Mouse (Mus musculus) embryonic facial prominence, embryonic 12.5 days (tissue): ENCODE data around the gene Aass. TPM values are rescaled to one million over a fixed set of nuclear protein-coding genes. Genes with fewer than 3 reads are reported as not detected.
"Not testable (repeated sequence)": the region's sequence is repeated elsewhere in the genome, so short reads cannot be mapped to it uniquely, and the experiment has no call there.

Experiments used
- ATAC-seq: fragments of 200-750 bp; cut with Nextera tagmentation; 2 replicates; pipeline ENCODE4 v1.8.0; 2017; ENCODE audit not compliant: insufficient number of reproducible peaks, insufficient read depth, low FRiP score, low TSS enrichment
- H3K27ac ChIP-seq: fragments of 300-500 bp; sonication (generic); 2 replicates; pipeline ENCODE4 v1.5.1; 2016; ENCODE audit warnings: mild to moderate bottlenecking
- H3K27me3 ChIP-seq: fragments of 300-500 bp; sonication (generic); 2 replicates; pipeline ENCODE4 v1.6.1; 2016; ENCODE audit warnings: mild to moderate bottlenecking, moderate library complexity
- H3K36me3 ChIP-seq: fragments of 300-500 bp; sonication (generic); 2 replicates; pipeline ENCODE4 v1.6.1; 2016; ENCODE audit warnings: mild to moderate bottlenecking
- H3K4me1 ChIP-seq: fragments of 300-500 bp; sonication (generic); 2 replicates; pipeline ENCODE4 v1.6.1; 2016
- H3K4me2 ChIP-seq: fragments of 300-500 bp; sonication (generic); replicated peaks from 2 replicates; pipeline ENCODE4 v1.6.1; 2016; ENCODE audit warnings: mild to moderate bottlenecking, moderate library complexity
- H3K4me3 ChIP-seq: fragments of 300-500 bp; sonication (generic); 2 replicates; pipeline ENCODE4 v1.5.1; 2016; ENCODE audit warnings: mild to moderate bottlenecking
- H3K9ac ChIP-seq: fragments of 300-500 bp; sonication (generic); 2 replicates; pipeline ENCODE4 v1.6.1; 2016; ENCODE audit warnings: mild to moderate bottlenecking, moderate library complexity
- H3K9me3 ChIP-seq: fragments of 300-500 bp; sonication (generic); 2 replicates; pipeline ENCODE4 v1.6.1; 2016; ENCODE audit warnings: mild to moderate bottlenecking, moderate library complexity
- WGBS: fragments of 180-500 bp; shearing (Covaris S2); methylation state at CpG from one replicate; pipeline ENCODE4 v1.1.7; 2016; 5-methylcytosine and 5-hydroxymethylcytosine counted together
- polyA plus RNA-seq: library from polyadenylated mRNA; unstranded; fragments of >200 nt; fragmentation: Nextera tagmentation; extraction: Ambion mirVana; gene quantifications from 2 replicates; pipeline ENCODE4 v1.2.1, GENCODE M21; 2016

Aass gene
- polyA plus RNA-seq, result 5.3 and 5.4 TPM in 2 replicates

DNA sequence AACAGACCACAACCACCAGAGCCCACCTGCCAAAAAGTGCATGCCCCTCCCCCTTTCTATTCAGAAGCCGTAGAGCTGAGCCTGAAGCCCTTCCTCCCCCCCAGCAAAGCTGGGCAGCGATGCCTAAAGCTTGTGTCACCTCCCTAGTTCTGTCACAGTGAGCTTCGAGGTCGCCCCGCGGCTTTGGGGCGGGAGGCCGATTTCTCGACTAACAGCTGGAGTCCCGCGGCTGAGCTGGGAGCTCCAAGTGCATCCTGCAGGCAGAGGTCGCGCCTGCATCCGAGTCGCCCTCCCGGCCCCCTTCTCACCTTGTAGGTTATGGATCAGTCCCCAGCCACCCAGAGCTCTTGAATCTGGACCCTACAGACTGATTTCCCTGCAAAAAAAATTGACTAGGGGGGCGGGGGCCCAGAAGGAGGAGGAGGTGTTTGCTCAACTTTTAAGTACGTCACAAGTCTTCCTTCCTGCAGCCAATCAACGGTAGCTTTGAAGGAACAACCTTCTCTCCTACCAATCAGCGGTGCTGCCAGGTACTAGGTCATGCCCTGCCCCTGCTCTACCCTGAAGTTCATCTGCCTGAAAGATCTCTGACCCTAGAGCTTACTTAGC, at the start of gene Aass:
Gene Aass, minus strand, starts transcription at position 414 of the 609 bp plus-strand sequence.
- Histone ChIP-seq H3K36me3 (no peaks in the 10 kb centered on the region), H3K9me3 (no peaks in the 10 kb centered on the region), H3K4me3 (peak within 1 kb of the TSS; percentile 47), H3K9ac (peak within 1 kb of the TSS; percentile 51), H3K4me2 (peak within 1 kb of the TSS; percentile 80), H3K27ac (no peak within 1 kb of the TSS), H3K4me1 (no peaks in the 10 kb centered on the region), H3K27me3 (no peaks in the 10 kb centered on the region)
- peak; percentile 81 for ATAC-seq
- WGBS, result under 1% methylated on average over 20 of the region's 20 CpGs

DNA sequence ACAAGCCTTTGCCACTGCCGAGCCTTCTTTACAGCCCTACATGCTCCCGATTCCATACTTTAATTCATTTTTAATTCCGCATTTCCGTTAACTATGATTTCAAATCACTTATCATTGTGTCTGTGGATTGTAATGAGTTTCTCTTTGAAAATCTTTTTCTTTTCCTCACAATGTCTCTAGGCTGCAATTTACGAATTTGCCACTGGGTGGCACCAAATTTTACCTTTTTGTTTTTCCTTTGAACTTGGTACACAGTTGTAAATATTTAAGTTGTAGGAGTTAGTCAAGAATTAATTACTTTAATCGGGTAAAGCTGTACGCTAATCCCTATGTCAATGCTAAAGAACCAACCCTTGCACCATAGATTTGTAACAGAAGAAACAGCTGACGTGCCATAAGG, 47.3 kb upstream of the Aass start:
- 17% methylated on average over 8 of the region's 8 CpGs for WGBS
- H3K27ac ChIP-seq, result no peak overlapping the region
- no peaks in the 10 kb centered on the region for H3K36me3 ChIP-seq
- H3K9ac ChIP-seq, result no peak overlapping the region
- no peak overlapping the region for H3K4me3 ChIP-seq
- no peak for ATAC-seq
- no peaks in the 10 kb centered on the region for H3K27me3 ChIP-seq
- H3K4me2 ChIP-seq, result no peak overlapping the region
- no peaks in the 10 kb centered on the region for H3K4me1 ChIP-seq
- H3K9me3 ChIP-seq, result no peaks in the 10 kb centered on the region

DNA sequence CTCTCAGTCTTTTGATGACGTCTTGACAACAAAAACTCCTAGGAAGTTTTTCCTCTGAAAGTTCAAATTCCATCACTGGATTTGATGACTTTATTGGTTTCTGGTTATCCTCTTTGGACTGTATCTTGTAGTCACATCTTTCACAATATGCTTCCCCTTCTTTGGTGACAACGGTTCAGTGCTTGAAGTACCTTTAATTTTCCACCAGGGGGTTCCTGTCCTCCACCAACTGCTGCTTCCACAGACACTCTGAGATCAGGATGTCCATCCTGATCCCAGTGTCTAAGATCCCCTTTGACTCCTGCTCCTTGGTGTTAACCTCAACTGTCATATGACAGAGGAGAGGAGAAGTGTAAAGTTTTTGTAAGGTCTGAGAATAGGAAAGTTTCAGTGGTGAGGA, 31.0 kb upstream of the Aass start:
- not testable (repeated sequence) for H3K36me3 ChIP-seq, H3K9ac ChIP-seq, H3K4me1 ChIP-seq, H3K4me3 ChIP-seq, ATAC-seq, H3K27me3 ChIP-seq, H3K9me3 ChIP-seq, H3K4me2 ChIP-seq, H3K27ac ChIP-seq
- WGBS, result 47% methylated on average over 2 of the region's 2 CpGs

DNA sequence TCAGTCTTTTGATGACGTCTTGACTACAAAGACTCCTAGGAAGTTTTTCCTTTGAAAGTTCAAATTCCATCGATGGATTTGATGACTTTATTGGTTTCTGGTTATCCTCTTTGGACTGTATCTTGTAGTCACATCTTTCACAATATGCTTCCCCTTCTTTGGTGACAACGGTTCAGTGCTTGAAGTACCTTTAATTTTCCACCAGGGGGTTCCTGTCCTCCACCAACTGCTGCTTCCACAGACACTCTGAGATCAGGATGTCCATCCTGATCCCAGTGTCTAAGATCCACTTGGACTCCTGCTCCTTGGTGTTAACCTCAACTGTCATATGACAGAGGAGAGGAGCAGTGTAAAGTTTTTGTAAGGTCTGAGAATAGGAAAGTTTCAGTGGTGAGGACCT, 23.6 kb upstream of the Aass start:
- ATAC-seq, H3K4me1 ChIP-seq, H3K27ac ChIP-seq, H3K4me3 ChIP-seq, H3K27me3 ChIP-seq, H3K4me2 ChIP-seq, H3K36me3 ChIP-seq, H3K9ac ChIP-seq, H3K9me3 ChIP-seq: not testable (repeated sequence)
- WGBS, result 62% methylated on average over 3 of the region's 3 CpGs

DNA sequence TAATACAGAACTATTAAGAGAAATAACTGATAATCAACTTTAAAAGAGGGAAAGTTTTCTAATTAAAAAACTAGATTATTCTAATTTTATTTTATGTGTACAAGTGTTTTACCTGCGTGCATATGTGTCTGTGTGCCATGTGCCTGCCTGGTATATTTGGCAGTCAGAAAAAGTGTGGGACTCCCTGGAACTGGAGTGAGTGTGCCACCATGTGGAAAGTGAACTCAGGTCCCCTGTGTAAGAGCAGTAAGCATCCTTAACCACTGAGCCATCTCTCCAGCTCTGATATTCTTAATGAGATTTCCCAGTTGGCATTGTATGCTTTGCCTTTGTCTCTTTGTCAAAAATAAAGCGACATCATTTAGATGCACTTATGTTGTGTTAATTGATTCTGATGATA, 20.3 kb upstream of the Aass start:
- Histone ChIP-seq H3K27ac (no peak overlapping the region), H3K4me1 (no peaks in the 10 kb centered on the region), H3K9me3 (no peaks in the 10 kb centered on the region), H3K4me3 (no peak overlapping the region), H3K9ac (no peak overlapping the region), H3K27me3 (no peaks in the 10 kb centered on the region), H3K36me3 (no peaks in the 10 kb centered on the region), H3K4me2 (no peak overlapping the region)
- 90% methylated on average over 2 of the region's 2 CpGs for WGBS
- no peak for ATAC-seq

DNA sequence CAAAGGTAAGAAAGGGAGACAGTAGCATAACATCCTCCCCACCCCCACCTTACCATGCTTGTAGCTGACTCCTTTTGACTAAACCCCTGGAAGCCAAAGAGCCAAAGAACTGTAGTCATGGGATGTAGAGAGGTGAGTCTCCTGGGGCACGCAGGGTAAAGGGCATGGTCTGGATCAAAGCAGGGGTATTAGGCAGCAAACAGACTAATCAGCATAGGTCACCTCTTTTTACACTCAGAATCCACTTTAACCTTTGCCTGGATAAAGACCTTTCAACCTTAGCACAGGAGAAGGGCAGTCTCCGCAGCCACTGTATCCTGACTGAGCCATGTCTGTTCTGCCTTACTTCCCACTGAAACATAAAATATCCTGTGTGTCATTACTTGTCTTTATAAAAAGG, 14.4 kb upstream of the Aass start:
- Histone ChIP-seq H3K4me3 (no peak overlapping the region), H3K4me2 (no peak overlapping the region), H3K36me3 (no peaks in the 10 kb centered on the region), H3K9ac (no peak overlapping the region), H3K27ac (no peak overlapping the region), H3K4me1 (no peaks in the 10 kb centered on the region), H3K27me3 (no peaks in the 10 kb centered on the region), H3K9me3 (no peaks in the 10 kb centered on the region)
- WGBS, result 68% methylated on average over 2 of the region's 2 CpGs
- no peak for ATAC-seq

DNA sequence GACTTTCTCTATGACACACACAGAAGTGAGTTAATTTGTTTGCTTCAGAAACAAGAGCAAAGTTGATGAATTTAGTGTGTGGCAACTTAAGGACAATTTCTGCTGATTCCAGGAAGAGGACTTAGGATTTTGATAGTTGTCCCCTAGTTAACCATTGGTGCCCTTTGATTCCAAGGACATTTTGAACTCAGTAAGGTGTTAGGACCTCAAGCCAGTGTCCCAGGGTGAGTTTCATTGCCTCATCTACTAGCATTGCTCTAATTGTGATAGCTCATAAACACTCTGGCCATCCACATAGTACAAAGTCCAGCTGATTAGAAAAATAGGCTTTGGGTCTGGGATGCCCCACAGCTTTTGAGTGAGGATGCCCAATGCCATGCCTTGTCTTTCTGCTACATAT, 11.2 kb upstream of the Aass start:
- H3K27me3 ChIP-seq, result no peaks in the 10 kb centered on the region
- H3K9ac ChIP-seq, result no peak overlapping the region
- H3K4me2 ChIP-seq, result no peak overlapping the region
- H3K9me3 ChIP-seq, result no peaks in the 10 kb centered on the region
- no peaks in the 10 kb centered on the region for H3K36me3 ChIP-seq
- no peak for ATAC-seq
- no peak overlapping the region for H3K4me3 ChIP-seq
- no peak overlapping the region for H3K27ac ChIP-seq
- H3K4me1 ChIP-seq, result no peaks in the 10 kb centered on the region

DNA sequence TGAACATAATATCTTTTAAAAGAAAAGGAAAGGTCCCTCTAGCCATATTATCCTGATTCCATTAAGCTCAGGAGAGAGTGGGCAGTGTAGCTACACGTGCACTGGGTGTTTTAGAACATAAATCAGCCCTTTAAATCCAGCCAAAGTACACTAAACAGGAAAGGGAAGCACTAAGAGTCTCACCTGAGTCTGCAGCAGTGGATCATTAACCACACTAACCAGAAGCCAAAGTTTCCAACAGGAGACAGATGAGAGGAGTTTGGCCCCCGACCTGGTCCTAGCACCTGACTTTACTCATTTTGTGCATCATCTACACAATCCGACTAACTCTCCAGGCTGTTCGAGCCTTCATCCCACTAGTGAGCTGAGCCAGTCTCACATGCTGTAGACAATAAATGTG, 1.8 kb downstream of the Aass start:
- no peak for ATAC-seq

DNA sequence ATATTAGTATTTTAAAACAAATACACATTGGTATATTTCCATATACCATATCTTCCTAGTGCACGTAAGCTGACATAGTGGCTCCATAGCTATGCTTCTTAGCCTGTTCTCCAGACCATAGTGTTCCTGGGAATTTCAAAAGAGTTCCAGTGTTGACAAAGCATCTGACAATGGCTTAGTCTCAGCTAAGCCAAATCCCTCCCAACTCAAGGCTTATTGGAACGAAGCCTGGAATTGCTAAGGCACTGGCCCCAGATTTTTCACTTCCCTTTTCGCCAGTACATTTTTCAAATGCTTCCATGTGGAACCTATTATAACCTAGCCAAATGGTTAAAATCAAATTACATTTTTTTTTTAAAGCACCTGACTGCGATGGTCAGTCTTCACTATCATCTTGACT, 3.6 kb downstream of the Aass start:
- no peak overlapping the region for H3K27ac ChIP-seq
- H3K36me3 ChIP-seq, result no peaks in the 10 kb centered on the region
- H3K27me3 ChIP-seq, result no peaks in the 10 kb centered on the region
- 44% methylated on average over 4 of the region's 4 CpGs for WGBS
- no peaks in the 10 kb centered on the region for H3K9me3 ChIP-seq
- H3K4me1 ChIP-seq, result no peaks in the 10 kb centered on the region
- H3K4me3 ChIP-seq, result no peak overlapping the region
- no peak overlapping the region for H3K9ac ChIP-seq
- H3K4me2 ChIP-seq, result no peak overlapping the region
- no peak for ATAC-seq

More for the DNA sequence above, 1.8 kb downstream of the Aass start:
- H3K27me3 ChIP-seq, result no peaks in the 10 kb centered on the region
- 70% methylated on average over 4 of the region's 4 CpGs for WGBS
- no peaks in the 10 kb centered on the region for H3K4me1 ChIP-seq
- no peak overlapping the region for H3K4me3 ChIP-seq
- no peaks in the 10 kb centered on the region for H3K9me3 ChIP-seq
- H3K36me3 ChIP-seq, result no peaks in the 10 kb centered on the region
- H3K27ac ChIP-seq, result no peak overlapping the region
- no peak overlapping the region for H3K9ac ChIP-seq
- no peak overlapping the region for H3K4me2 ChIP-seq

DNA sequence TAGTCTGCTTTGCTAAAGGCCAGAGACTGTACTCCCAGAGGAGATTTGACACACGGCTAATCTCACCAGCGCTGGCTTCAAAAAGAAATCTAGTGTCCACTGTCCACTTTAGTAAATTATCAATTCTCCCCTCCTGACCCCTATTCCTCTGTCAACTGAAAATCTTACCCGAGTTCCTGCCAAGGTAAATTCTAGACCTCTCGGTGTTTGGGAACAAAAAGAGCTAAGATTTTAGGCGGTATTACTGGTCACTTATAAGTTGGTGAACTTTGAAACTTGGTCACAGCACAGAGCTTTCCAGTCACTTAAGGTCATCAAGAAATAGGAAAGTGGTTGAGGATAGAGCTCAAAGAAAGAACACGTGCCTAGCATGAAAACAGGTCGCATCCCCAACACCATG, 6.1 kb downstream of the Aass start:
- Histone ChIP-seq H3K9me3 (no peaks in the 10 kb centered on the region), H3K27ac (no peak overlapping the region), H3K36me3 (no peaks in the 10 kb centered on the region), H3K4me2 (no peak overlapping the region), H3K4me3 (no peak overlapping the region), H3K9ac (no peak overlapping the region), H3K27me3 (no peaks in the 10 kb centered on the region), H3K4me1 (no peaks in the 10 kb centered on the region)
- ATAC-seq, result no peak
- 76% methylated on average over 7 of the region's 7 CpGs for WGBS

DNA sequence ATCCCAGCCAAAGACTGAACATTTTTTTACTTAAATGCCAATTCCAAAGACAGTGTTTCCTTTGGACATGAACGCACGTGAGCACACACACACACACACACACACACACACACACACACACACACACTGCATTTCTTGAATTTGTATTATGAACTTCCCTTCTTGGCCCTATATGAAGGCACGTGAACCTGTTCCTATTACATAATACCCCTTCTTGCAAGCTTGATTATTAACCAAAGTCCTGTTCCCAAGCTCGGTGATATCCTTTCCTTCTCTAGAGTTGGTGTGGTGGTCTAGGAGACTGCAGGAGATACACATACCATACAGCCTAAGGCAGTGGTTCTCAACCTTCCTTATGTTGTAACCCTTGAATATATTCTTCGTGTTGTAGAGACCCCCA, 7.0 kb downstream of the Aass start:
- WGBS, result 80% methylated on average over 5 of the region's 5 CpGs
- H3K27ac ChIP-seq, result no peak overlapping the region
- H3K4me1 ChIP-seq, result no peaks in the 10 kb centered on the region
- no peak overlapping the region for H3K9ac ChIP-seq
- no peak overlapping the region for H3K4me3 ChIP-seq
- H3K27me3 ChIP-seq, result no peaks in the 10 kb centered on the region
- no peak for ATAC-seq
- no peak overlapping the region for H3K4me2 ChIP-seq
- H3K9me3 ChIP-seq, result no peaks in the 10 kb centered on the region
- no peaks in the 10 kb centered on the region for H3K36me3 ChIP-seq

DNA sequence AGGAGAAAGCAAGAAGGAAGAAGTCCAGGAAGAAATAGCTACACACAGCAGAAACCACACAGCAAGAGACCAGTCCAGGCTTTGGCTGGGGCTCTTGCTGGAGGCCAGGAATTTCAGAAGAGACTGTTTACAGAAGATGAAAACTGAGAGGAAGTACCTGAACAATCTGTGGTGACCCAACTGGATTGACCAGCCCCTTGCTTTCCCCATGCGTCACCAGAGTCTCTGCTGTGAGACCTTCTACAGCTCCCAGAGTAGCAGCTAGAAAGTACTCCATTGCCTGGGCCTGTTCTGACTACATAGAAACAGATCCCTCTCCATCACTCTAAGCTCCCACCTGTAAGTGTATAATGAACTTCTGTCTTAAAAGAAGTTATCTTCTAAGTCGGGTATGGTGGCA, 8.0 kb downstream of the Aass start:
- Histone ChIP-seq H3K4me3 (no peak overlapping the region), H3K27me3 (no peaks in the 10 kb centered on the region), H3K4me1 (no peaks in the 10 kb centered on the region), H3K9ac (no peak overlapping the region), H3K4me2 (no peak overlapping the region), H3K9me3 (no peaks in the 10 kb centered on the region), H3K27ac (no peak overlapping the region), H3K36me3 (no peaks in the 10 kb centered on the region)
- no peak for ATAC-seq
- 77% methylated on average over 2 of the region's 2 CpGs for WGBS

DNA sequence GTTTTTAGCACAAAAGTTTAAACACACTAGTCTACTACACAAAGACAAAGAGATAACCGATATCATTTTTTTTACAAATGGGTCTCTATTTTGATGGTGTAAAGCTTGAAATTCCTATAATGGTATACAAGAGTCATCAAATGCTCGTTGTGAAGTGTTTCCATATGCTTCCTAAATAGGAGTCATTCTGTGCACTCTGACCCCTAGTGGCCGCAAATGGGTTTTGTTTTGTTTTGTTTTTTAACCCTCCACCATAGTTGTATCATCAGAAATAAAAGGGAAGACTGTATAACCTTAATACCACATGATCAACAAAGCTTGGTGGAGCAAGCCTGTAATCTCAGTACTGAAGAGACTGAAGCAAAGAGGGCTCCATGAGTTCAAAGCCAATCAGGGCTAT, 9.9 kb downstream of the Aass start:
- H3K4me2 ChIP-seq, result no peak overlapping the region
- no peaks in the 10 kb centered on the region for H3K36me3 ChIP-seq
- no peaks in the 10 kb centered on the region for H3K27me3 ChIP-seq
- ATAC-seq, result no peak
- no peak overlapping the region for H3K9ac ChIP-seq
- no peaks in the 10 kb centered on the region for H3K9me3 ChIP-seq
- H3K4me3 ChIP-seq, result no peak overlapping the region
- no peaks in the 10 kb centered on the region for H3K4me1 ChIP-seq
- WGBS, result 30% methylated on average over 3 of the region's 3 CpGs
- no peak overlapping the region for H3K27ac ChIP-seq
